Mouse (Mus musculus) adrenal gland, adult (tissue): Measurements from ENCODE around the gene Ttl.

ENCODE experiments used
- DNase-seq, 2 experiments: peaks; one replicate each; pipeline ENCODE4 v3.0.0; 2022 to 2023; ENCODE audit warnings: low spot score in 1 of 2; ENCODE audit not compliant: inconsistent age in 2 of 2

Ttl gene

DNA sequence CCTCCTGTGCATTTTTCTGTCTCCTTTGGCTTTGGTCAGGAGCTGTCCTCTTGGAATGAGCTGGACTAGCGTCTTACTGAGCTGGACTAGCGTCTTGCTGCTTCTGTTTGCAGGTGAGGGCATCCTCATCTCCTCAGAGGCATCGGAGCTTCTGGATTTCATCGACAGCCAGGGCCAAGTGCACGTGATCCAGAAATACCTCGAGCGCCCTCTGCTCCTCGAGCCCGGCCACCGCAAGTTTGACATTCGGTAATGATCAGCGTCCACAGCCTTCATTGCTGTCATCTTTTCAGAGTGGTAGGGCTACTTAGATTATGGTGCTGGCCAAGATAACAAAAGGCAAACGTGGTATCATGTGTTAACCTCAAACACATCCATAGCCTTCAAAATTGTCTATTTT lies 15.4 kb downstream of the Ttl start:
- DNase-seq = no peak

GRCm38 (mm10) chr2:129083514-129083913 lies 17.8 kb downstream of the Ttl start:
- DNase-seq = no peak

DNA sequence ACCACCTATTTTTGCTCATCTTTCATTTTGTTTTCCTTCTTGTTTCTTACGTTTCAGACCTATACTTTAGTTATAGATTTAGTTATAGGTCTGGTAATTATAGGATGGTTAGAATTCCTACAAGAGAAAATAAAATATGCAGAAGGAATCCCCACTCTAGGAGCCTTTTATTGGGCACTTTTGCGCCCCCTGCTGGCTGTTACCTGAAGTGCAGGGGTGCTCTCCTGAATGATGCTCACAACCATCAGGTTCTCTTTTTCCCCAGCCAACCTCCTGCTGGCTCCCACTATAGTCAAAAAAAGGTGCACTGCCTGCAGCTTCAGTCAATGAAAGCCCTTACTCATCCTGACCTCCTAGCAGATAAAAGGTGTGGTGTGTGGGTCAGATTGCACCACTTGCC lies 19.2 kb downstream of the Ttl start:
- DNase-seq = peak; percentile 21 to 62

DNA sequence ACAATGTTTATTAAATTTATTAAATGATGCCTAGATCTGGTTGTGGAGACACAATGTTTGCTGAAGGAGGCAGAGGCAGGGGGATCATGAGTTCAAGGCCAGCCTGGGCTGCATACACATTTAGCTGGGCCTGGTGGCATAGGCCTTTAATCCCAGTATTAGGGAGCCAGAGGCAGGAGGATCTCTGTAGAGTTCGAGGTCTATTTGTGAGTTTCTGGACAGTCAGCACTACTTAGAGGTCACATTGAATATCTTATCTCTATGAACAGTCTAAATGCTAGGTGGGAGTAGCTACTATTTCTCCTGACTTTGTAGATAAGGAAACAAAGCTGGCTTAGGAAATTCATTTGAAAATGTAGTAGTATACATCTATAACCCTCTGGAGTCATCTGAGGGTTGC lies 21.8 kb downstream of the Ttl start:
- no peak for DNase-seq

- no peak for DNase-seq
Observed at GRCm38 (mm10) chr2:129090370-129090769, 24.6 kb downstream of the Ttl start.

DNA sequence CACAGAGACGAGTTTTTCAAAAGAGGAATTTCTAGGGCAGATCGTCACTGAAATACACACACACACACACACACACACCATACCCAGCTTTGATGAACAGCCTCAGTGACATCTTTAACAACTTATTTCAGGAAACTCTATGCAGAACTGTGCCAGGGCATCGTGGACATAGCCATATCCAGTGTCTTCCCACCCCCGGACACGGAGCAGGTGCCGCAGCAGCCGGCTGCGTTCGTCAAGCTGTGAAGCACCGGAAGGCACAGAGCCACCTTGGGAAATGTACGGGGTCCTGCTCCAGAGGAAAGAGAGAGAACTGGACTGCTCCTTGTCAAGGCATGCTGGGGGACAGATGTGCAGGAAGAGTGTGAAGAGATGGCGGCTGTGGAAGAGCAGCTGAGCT lies 27.1 kb downstream of the Ttl start:
- DNase-seq = no peak

DNA sequence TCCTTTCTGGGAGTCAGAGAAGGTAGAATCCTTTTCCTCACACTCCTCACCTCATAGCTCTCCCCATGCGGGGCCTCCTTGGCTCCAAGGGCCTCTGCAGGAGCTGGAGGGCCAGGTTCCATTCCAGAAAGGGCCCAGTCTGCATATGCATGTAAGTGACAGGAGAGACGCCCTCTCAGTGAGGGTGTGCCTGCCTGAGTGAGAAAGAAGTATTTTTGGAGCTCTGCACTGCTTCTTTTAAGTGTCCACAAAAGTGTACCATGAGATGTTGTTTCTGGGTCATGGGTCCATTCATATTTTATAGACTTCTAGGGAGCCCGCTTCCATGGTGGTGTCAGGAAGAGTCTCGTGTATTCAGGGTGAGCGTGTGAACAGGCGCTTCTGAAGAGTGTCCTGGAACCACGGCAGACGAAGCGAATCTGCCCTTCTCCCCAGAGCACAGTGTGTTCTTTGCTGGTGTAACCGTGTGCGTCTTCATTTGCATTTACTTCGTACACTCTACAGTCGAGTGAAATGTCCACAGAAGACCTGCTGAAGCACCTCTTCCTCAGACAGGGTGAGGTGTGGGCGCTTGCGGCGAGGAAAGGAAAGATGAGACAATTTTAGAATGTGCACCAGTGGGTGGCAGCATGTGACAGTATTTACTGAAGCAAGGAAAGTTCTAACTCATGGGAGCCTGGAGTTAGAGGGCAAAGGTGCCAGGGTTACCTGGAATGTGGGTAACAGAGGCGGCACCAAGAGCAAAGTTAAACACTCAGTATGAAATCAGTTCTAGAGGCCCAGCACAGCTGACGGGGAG lies 28.4 kb downstream of the Ttl start:
- DNase-seq = no peak

- DNase-seq = peak; percentile 93 to 98
Observed at GRCm38 (mm10) chr2:129100784-129101310, 35.1 kb downstream of the Ttl start, which contains the start of gene Polr1b. Gene Polr1b, plus strand, starts transcription at chr2:129100995.

DNA sequence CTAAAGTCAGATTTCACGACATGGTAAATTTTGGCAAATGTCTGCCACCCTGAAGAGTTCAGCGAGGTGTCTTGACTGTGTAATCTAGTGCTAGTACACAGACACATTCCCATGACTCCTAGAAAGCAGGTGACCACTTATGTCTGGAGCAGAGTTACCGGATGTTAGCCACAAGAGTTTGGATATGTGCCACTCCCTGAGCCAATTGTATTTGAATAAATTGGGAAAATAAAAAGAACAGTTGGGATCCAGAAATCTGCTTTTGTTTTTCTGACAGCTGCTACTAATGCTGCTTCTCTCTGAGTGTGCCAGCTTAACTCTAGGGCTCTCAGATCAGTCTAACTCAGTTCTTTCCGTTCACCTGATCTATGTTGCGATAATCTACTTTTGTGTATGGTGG lies 47.2 kb downstream of the Ttl start:
- no peak for DNase-seq

GRCm38 (mm10) chr2:129115706-129116367 lies 50.1 kb downstream of the Ttl start:
- no peak for DNase-seq

DNA sequence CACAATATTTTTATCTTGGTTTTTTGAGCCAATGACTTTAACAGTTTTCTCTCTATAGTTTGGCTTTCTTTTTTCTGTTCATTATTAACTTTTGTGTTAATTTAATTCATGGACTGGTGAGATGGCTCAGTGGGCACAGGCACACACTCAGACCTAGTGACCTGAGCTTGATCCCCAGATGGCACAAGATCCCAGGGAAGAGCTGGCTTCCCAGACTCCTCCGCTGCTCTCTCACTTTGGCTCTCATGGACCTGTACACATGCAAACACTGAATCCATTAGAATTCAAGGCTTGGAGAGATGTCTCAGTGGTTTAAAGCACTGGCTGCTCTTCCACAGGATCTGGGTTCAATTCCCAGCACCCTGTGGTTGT lies 50.6 kb downstream of the Ttl start:
- DNase-seq = no peak

GRCm38 (mm10) chr2:129118061-129118460 lies 52.3 kb downstream of the Ttl start:
- no peak for DNase-seq

DNA sequence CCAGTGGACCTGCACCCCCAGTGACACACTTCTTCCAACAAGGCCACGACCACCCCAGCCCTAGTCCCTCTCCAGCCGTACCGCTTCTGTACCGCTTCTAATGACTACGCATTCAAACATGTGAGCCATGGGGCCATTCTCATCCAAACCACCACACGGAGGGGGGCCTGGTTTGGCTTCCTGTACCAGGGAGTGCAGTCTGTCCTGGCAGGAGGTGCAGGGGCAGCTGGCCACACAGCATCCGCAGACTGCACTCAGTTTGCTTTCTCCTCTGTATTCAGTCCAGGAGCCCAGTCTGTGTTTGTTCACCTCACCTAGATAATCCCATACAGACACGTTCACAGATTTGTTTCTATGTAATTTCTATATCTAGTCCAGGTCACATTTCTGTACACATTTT lies 56.2 kb downstream of the Ttl start:
- DNase-seq = no peak

GRCm38 (mm10) chr2:129129412-129129929 lies 63.7 kb downstream of the Ttl start, which contains the start of gene Chchd5:
Gene Chchd5, plus strand, starts transcription at chr2:129129700.
- DNase-seq = peak; percentile 96 to 97

- DNase-seq = peak in 1 of 2 experiments; percentile 48
Observed at GRCm38 (mm10) chr2:129129987-129130545, 64.3 kb downstream of the Ttl start.

DNA sequence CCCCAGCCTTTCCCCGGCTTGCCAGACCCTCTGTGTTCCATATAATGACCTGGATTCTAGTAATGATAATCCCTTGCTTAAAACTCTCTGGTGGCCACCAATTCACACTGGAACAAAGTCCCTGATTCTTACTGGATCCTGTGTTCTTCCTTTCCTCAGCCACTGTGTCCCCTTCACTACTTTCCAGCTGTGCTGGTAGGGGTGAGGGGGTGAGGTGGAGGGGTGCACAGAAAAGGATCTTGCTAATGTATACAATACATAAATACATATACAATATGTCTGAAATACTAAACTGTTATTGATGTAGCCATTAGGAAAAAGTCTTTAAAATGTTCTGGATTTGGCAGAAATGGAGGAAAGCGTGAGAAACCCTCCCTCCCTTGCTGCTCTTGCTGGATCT lies 65.0 kb downstream of the Ttl start:
- DNase-seq = no peak

DNA sequence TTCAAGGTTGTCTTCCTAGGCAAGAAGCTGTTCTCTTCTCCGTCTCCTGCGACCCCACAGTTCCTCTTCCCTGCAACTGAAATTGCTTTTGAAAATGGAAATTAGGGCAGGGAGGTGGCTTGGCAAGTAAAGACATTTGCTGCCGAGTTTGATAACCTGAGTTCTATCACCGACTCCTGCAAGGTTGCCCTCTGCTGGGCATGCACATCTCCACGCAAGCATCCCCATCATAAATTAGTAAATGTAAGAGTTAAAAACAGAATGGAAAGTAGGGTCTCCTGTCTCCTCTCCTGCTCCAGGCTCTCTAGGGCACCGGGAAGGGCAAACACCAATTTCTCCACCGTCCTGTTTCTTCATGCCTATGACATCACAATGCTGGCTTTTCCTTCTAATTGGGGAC lies 66.5 kb downstream of the Ttl start:
- DNase-seq = peak in 1 of 2 experiments; percentile 50

DNA sequence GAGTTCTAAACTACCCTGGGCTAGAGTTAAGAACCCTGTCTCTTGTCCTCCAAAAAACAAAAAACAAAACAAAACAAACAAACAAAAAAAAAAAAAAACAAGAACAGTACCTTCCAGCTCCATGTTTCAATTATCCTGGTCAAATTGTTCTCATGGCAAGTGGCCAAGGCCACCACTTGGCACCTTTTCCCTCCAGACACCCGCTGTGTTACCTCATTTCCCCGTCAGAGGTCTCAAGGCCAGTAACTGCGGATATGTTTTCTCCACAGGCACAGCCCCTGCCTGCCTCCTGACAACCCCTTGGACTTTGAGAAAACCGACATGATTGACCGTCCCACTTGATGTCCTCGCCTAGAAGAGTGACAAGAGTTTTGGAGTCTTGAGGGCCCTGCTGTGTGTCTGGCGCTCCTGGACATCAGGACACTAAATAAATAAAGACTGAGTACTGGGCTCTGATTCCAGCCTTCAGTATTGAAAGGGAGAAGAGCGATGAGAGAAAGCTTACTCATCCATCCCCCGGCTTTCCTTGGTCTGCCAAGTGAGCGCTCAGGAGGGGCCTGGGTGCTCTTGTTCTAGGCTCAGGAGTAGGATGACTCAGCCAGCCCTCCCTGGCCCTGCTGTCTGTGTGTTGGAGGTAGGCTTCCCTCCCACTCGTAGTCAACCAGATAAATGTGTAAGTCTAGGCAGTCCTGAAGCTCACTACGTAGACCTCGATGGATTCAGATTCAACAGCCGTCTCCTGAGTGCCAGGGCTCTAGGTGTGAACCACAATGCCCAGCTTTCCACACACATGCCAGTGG lies 67.5 kb downstream of the Ttl start:
- DNase-seq = peak; percentile 79 to 93

- no peak for DNase-seq
Observed at GRCm38 (mm10) chr2:129139906-129140305, 74.2 kb downstream of the Ttl start.
